Mouse (Mus musculus) E14TG2a.4 (cell line): ENCODE measurements around the gene Trp53bp2.

ENCODE experiments used
- CTCF ChIP-seq: conservative IDR thresholded peaks from 2 replicates; pipeline ENCODE4 v1.5.1; 2014; ENCODE audit warnings: low read length
- POU5F1 ChIP-seq: IDR thresholded peaks from 2 replicates; pipeline ENCODE4 v1.6.1; 2014; ENCODE audit warnings: low read length, borderline replicate concordance

GRCm38 (mm10) chr1:182383096-182383495, 25.9 kb upstream of the Trp53bp2 start:
- TF ChIP-seq CTCF (no peak), POU5F1 (no peak)
